ENCODE assay signal across 1 mouse cellular context in genomic region chr12:112976371-112977073, GRCm38 (mm10).
TF ChIP-seq lines count a peak whose summit lies in the region.

Gene Btbd6 (plus strand): TSS chr12:112976482.

TF ChIP-seq in CH12.LX, 34 proteins besides CTCF, POLR2A, EP300 and RAD21 (continued from another document):
- TF ChIP-seq MAX (IDR thresholded peaks at IDR 0.05; ENCODE audit: low read length) (no peak), MAZ (IDR thresholded peaks at IDR 0.05; ENCODE audit: low read depth, low read length) (peak; percentile 82; the same call in 1 of the 2 replicates), NELFE (IDR thresholded peaks at IDR 0.05; ENCODE audit: low read depth, low read length) (peak; percentile 87), E2F4 (IDR thresholded peaks at IDR 0.05; ENCODE audit: insufficient replicate concordance, low read depth, low read length) (no peak), ZC3H11A (IDR thresholded peaks at IDR 0.05; ENCODE audit: low read depth, low read length) (no peak), GABPA (IDR thresholded peaks at IDR 0.05; ENCODE audit: insufficient replicate concordance, low read depth, low read length) (no peak; the same call in 1 of the 2 replicates), MEF2A (IDR thresholded peaks at IDR 0.05; ENCODE audit: borderline replicate concordance, low read depth, low read length) (peak; percentile 61; the same call in 1 of the 2 replicates), JUND (conservative IDR thresholded peaks at IDR 0.05; ENCODE audit: low read depth, low read length) (no peak), RCOR1 (conservative IDR thresholded peaks at IDR 0.05; ENCODE audit: low read depth, low read length) (no peak; the same call in 1 of the 2 replicates), USF2 (conservative IDR thresholded peaks at IDR 0.05; ENCODE audit: low read depth, low read length) (no peak), PAX5 (IDR thresholded peaks at IDR 0.05; ENCODE audit: low read length) (no peak), ZKSCAN1 (IDR thresholded peaks at IDR 0.05; ENCODE audit: borderline replicate concordance, low read depth, low read length) (no peak)
TF ChIP-seq in CH12.LX: peak in this region for 14.
